Mouse (Mus musculus): ENCODE results near the gene Khnyn. TPM values are rescaled to one million over a fixed set of nuclear protein-coding genes. Genes with fewer than 3 reads are reported as not detected.

The Khnyn gene
- polyA plus RNA-seq, 1 experiment = 30.9 TPM

GRCm38 (mm10) chr14:55886571-55887382 lies 2.0 kb downstream of the Khnyn start:
- no peak for TF ChIP-seq CTCF (IDR thresholded peaks at IDR 0.05; ENCODE audit: low read depth, low read length)
- no peak for TF ChIP-seq POLR2A (IDR thresholded peaks at IDR 0.05; ENCODE audit: insufficient read depth, low read length)
- no peak for TF ChIP-seq EP300 (IDR thresholded peaks at IDR 0.05; ENCODE audit: insufficient read depth, low read depth, low read length)
- no peaks in the 10 kb centered on the region for H3K27me3 ChIP-seq (ENCODE audit: control insufficient read depth, insufficient read depth, low read length, poor library complexity, severe bottlenecking)
- H3K36me3 ChIP-seq (ENCODE audit: control insufficient read depth, insufficient read depth, low read length, poor library complexity, severe bottlenecking) = peaks cover 5% of the 10 kb centered on the region
- H3K4me1 ChIP-seq (ENCODE audit: control insufficient read depth, insufficient read depth, low read length) = peaks cover 15% of the 10 kb centered on the region
- no peak overlapping the region for H3K27ac ChIP-seq (ENCODE audit: insufficient read depth, low read length)
- H3K9ac ChIP-seq (ENCODE audit: low read depth, poor library complexity, severe bottlenecking) = no peak overlapping the region
- peak overlapping the region; percentile 16; the same call in 1 of the 2 replicates for H3K4me3 ChIP-seq (ENCODE audit: low read depth, low read length)
- no peaks in the 10 kb centered on the region for H3K9me3 ChIP-seq (replicated peaks; ENCODE audit: control insufficient read depth, insufficient read depth, low read length, poor library complexity, severe bottlenecking)

DNA sequence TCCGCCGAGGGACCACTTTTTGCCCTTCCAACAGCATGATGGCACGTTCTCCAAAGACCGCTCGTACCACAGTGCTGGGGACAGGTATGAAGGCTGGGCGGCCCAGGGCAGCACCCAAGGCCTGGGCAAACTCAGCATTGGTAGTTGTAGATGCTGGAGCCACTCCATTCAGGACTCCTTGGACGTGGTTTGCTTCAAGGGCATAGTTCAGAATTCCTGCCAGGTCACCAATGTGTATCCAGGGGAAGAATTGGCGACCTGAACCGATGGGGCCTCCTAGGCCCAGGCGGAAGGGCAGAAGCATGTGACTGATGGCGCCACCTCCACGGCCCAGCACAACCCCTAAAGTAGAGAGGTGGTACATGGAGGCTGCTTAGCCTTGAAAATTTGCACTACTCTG lies 12.9 kb downstream of the Khnyn start:
- H3K36me3 ChIP-seq (ENCODE audit: control insufficient read depth, insufficient read depth, low read length, poor library complexity, severe bottlenecking) = peaks cover 16% of the 10 kb centered on the region
- no peak overlapping the region for H3K9ac ChIP-seq (ENCODE audit: low read depth, poor library complexity, severe bottlenecking)
- TF ChIP-seq EP300 (IDR thresholded peaks at IDR 0.05; ENCODE audit: insufficient read depth, low read depth, low read length) (no peak), POLR2A (IDR thresholded peaks at IDR 0.05; ENCODE audit: insufficient read depth, low read length) (no peak), CTCF (IDR thresholded peaks at IDR 0.05; ENCODE audit: low read depth, low read length) (no peak)
- no peak overlapping the region for H3K27ac ChIP-seq (ENCODE audit: insufficient read depth, low read length)
- H3K4me1 ChIP-seq (ENCODE audit: control insufficient read depth, insufficient read depth, low read length) = peaks cover 2% of the 10 kb centered on the region
- H3K9me3 ChIP-seq (replicated peaks; ENCODE audit: control insufficient read depth, insufficient read depth, low read length, poor library complexity, severe bottlenecking) = no peaks in the 10 kb centered on the region
- H3K27me3 ChIP-seq (ENCODE audit: control insufficient read depth, insufficient read depth, low read length, poor library complexity, severe bottlenecking) = no peaks in the 10 kb centered on the region
- H3K4me3 ChIP-seq (ENCODE audit: low read depth, low read length) = no peak overlapping the region

DNA sequence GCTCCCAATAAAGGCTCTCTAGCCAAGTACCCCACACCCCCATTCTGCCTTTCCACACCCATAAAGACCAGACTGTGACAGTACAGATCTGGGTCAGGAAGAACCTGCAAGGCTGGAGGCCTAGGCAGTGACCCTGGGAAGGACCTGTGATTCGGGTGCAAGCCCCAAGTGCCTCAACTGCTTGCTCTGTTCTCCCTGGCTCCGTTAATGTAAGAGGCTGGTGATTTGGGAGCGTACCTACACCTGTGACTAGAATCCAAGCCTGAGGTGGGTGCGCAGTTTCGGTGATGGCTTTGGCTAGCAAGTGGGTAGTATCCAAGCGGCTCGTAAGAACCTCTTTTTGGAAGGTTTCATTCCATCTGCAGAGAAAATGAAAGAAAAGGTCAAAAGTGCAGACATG lies 14.2 kb downstream of the Khnyn start:
- H3K4me3 ChIP-seq (ENCODE audit: low read depth, low read length) = no peak overlapping the region
- no peak for TF ChIP-seq EP300 (IDR thresholded peaks at IDR 0.05; ENCODE audit: insufficient read depth, low read depth, low read length)
- no peak for TF ChIP-seq CTCF (IDR thresholded peaks at IDR 0.05; ENCODE audit: low read depth, low read length)
- no peak for TF ChIP-seq POLR2A (IDR thresholded peaks at IDR 0.05; ENCODE audit: insufficient read depth, low read length)
- H3K9ac ChIP-seq (ENCODE audit: low read depth, poor library complexity, severe bottlenecking) = no peak overlapping the region
- no peaks in the 10 kb centered on the region for H3K9me3 ChIP-seq (replicated peaks; ENCODE audit: control insufficient read depth, insufficient read depth, low read length, poor library complexity, severe bottlenecking)
- H3K27me3 ChIP-seq (ENCODE audit: control insufficient read depth, insufficient read depth, low read length, poor library complexity, severe bottlenecking) = no peaks in the 10 kb centered on the region
- H3K27ac ChIP-seq (ENCODE audit: insufficient read depth, low read length) = no peak overlapping the region
- H3K4me1 ChIP-seq (ENCODE audit: control insufficient read depth, insufficient read depth, low read length) = peaks cover 2% of the 10 kb centered on the region
- peaks cover 15% of the 10 kb centered on the region for H3K36me3 ChIP-seq (ENCODE audit: control insufficient read depth, insufficient read depth, low read length, poor library complexity, severe bottlenecking)

GRCm38 (mm10) chr14:55899701-55900413 lies 15.1 kb downstream of the Khnyn start, which contains the start of gene Sdr39u1:
Sdr39u1 (minus strand) TSS chr14:55900293.
- peaks cover 2% of the 10 kb centered on the region for H3K4me1 ChIP-seq (ENCODE audit: control insufficient read depth, insufficient read depth, low read length)
- peak within 1 kb of the TSS; percentile 41 for H3K9ac ChIP-seq (ENCODE audit: low read depth, poor library complexity, severe bottlenecking)
- TF ChIP-seq EP300 (IDR thresholded peaks at IDR 0.05; ENCODE audit: insufficient read depth, low read depth, low read length) = no peak
- TF ChIP-seq POLR2A (IDR thresholded peaks at IDR 0.05; ENCODE audit: insufficient read depth, low read length) = no peak
- no peak for TF ChIP-seq CTCF (IDR thresholded peaks at IDR 0.05; ENCODE audit: low read depth, low read length)
- no peaks in the 10 kb centered on the region for H3K9me3 ChIP-seq (replicated peaks; ENCODE audit: control insufficient read depth, insufficient read depth, low read length, poor library complexity, severe bottlenecking)
- H3K4me3 ChIP-seq (ENCODE audit: low read depth, low read length) = peak within 1 kb of the TSS; percentile 45
- H3K27me3 ChIP-seq (ENCODE audit: control insufficient read depth, insufficient read depth, low read length, poor library complexity, severe bottlenecking) = no peaks in the 10 kb centered on the region
- peaks cover 10% of the 10 kb centered on the region for H3K36me3 ChIP-seq (ENCODE audit: control insufficient read depth, insufficient read depth, low read length, poor library complexity, severe bottlenecking)
- H3K27ac ChIP-seq (ENCODE audit: insufficient read depth, low read length) = no peak within 1 kb of the TSS

DNA sequence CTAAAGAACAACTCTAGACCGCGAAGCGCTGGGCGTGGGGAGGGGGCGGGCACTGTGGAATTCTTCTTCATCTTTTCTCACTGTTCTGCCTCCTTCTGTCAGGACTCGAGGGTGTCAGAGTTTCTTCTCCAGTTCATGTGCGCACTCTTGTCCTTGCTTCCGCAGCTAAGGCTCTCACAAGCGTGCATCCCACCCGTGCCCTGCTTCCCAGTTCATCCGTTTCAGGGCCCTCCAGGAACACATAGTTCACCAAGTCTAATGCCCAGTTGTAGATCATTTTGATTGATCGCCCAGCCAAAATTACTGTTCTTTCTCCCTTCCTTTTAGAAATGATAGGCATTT lies 15.6 kb downstream of the Khnyn start:
- no peaks in the 10 kb centered on the region for H3K9me3 ChIP-seq (replicated peaks; ENCODE audit: control insufficient read depth, insufficient read depth, low read length, poor library complexity, severe bottlenecking)
- H3K36me3 ChIP-seq (ENCODE audit: control insufficient read depth, insufficient read depth, low read length, poor library complexity, severe bottlenecking) = peaks cover 8% of the 10 kb centered on the region; the same call in 1 of the 2 replicates
- H3K9ac ChIP-seq (ENCODE audit: low read depth, poor library complexity, severe bottlenecking) = peak overlapping the region; percentile 41
- H3K27me3 ChIP-seq (ENCODE audit: control insufficient read depth, insufficient read depth, low read length, poor library complexity, severe bottlenecking) = no peaks in the 10 kb centered on the region
- H3K27ac ChIP-seq (ENCODE audit: insufficient read depth, low read length) = no peak overlapping the region
- TF ChIP-seq POLR2A (IDR thresholded peaks at IDR 0.05; ENCODE audit: insufficient read depth, low read length) (no peak), EP300 (IDR thresholded peaks at IDR 0.05; ENCODE audit: insufficient read depth, low read depth, low read length) (no peak), CTCF (IDR thresholded peaks at IDR 0.05; ENCODE audit: low read depth, low read length) (no peak)
- H3K4me1 ChIP-seq (ENCODE audit: control insufficient read depth, insufficient read depth, low read length) = peaks cover 2% of the 10 kb centered on the region
- H3K4me3 ChIP-seq (ENCODE audit: low read depth, low read length) = peak overlapping the region; percentile 45

DNA sequence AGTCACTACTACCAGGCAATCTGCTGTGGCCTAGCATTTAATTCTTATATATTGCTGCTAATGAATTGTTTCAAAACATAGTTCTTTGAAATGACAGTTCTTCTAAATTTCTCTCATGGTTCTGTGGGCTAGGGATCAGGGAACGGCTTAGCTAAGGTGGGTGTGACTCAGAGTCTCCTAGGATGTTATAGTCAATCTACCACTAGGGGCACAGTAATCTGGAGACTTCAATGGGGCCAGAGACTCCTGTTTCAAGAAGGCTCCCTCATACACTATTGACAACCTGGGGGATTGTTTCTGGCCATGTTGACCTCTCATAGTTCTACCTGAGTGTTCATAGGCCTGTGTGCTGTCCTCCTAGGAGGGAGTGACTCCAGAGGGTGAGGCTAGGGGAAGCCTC lies 20.8 kb downstream of the Khnyn start:
- no peaks in the 10 kb centered on the region for H3K36me3 ChIP-seq (ENCODE audit: control insufficient read depth, insufficient read depth, low read length, poor library complexity, severe bottlenecking)
- no peaks in the 10 kb centered on the region for H3K9me3 ChIP-seq (replicated peaks; ENCODE audit: control insufficient read depth, insufficient read depth, low read length, poor library complexity, severe bottlenecking)
- H3K27ac ChIP-seq (ENCODE audit: insufficient read depth, low read length) = no peak overlapping the region
- H3K27me3 ChIP-seq (ENCODE audit: control insufficient read depth, insufficient read depth, low read length, poor library complexity, severe bottlenecking) = no peaks in the 10 kb centered on the region
- no peak overlapping the region for H3K4me3 ChIP-seq (ENCODE audit: low read depth, low read length)
- TF ChIP-seq EP300 (IDR thresholded peaks at IDR 0.05; ENCODE audit: insufficient read depth, low read depth, low read length) (no peak), CTCF (IDR thresholded peaks at IDR 0.05; ENCODE audit: low read depth, low read length) (no peak), POLR2A (IDR thresholded peaks at IDR 0.05; ENCODE audit: insufficient read depth, low read length) (no peak)
- H3K4me1 ChIP-seq (ENCODE audit: control insufficient read depth, insufficient read depth, low read length) = no peaks in the 10 kb centered on the region
- no peak overlapping the region for H3K9ac ChIP-seq (ENCODE audit: low read depth, poor library complexity, severe bottlenecking)

Measured in ES-Bruce4 (cell line).